Mouse (Mus musculus): ENCODE measurements around the gene Nup54. TPM values are rescaled to one million over a fixed set of nuclear protein-coding genes. Genes with fewer than 3 reads are reported as not detected.

Gene Nup54
- polyA plus RNA-seq (2015; fragmentation: Nextera tagmentation; extraction: Ambion mirVana), result 50.5 and 56.4 TPM in 2 replicates

DNA sequence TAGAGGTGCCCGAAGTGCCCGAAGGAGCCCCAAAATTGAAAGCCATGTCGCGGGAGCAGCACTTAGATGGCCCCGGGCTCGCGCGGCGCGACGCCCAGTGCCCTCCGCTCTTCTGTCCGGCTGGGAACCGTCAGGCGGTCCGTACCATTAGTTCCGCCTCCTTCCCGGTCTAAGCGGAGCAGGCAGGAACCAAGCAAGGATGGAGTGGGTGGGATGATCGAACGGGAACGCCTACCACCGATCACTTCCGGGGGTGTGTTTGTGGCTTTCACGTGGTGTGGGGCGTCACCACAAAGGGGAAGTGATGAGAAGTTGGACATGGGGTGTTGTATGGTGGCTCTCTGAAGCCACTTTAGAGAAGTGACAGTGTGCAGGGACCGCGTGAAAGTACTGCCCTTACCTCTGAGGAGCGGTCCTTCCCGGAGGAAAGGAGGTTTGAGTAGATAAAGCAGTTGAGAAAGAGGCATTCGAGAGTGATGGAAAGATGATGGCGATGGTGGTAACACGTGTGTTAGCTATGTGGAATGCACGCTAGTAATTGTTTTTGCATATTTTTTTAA is at the start of gene Nup54:
Gene Nup54 (minus strand): TSS at position 195 of the 560 bp plus-strand sequence.
- Histone ChIP-seq H3K4me3 (peak within 1 kb of the TSS; percentile 98), H3K27ac (peak within 1 kb of the TSS; percentile 84), H3K36me3 (replicated peaks) (no peaks in the 10 kb centered on the region), H3K4me1 (peaks cover 19% of the 10 kb centered on the region), H3K27me3 (replicated peaks) (no peaks in the 10 kb centered on the region), H3K4me2 (peak within 1 kb of the TSS; percentile 82), H3K9ac (peak within 1 kb of the TSS; percentile 97), H3K9me3 (no peaks in the 10 kb centered on the region)
- peak; percentile 100 for ATAC-seq (replicated peaks)
- under 1% methylated on average over 34 of the region's 34 CpGs for WGBS

DNA sequence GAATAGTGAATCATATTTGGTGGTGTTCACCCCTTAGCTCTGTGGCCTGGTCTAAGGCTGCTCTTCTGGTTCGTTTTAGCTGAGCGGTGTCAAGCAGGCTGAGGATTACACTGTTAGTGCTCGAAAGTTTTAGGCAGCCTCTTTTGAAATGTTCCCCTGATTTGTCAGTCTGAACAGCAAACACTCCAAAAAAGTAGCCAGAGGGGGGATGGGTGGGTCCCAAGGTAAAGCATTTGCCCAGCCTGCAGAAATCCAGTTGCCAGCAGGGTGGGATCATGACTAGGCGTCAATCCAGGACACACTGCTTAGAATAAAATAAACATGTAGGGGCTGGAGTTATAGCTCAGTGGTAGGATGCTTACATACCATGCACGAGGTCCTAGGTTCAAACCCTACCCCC is 37.8 kb upstream of the Nup54 start:
- Histone ChIP-seq H3K4me1 (no peaks in the 10 kb centered on the region), H3K36me3 (replicated peaks) (no peaks in the 10 kb centered on the region), H3K4me2 (no peak overlapping the region), H3K4me3 (no peak overlapping the region), H3K27me3 (replicated peaks) (no peaks in the 10 kb centered on the region), H3K9ac (no peak overlapping the region), H3K27ac (no peak overlapping the region), H3K9me3 (no peaks in the 10 kb centered on the region)
- 84% methylated on average over 5 of the region's 5 CpGs for WGBS
- ATAC-seq (replicated peaks), result no peak

DNA sequence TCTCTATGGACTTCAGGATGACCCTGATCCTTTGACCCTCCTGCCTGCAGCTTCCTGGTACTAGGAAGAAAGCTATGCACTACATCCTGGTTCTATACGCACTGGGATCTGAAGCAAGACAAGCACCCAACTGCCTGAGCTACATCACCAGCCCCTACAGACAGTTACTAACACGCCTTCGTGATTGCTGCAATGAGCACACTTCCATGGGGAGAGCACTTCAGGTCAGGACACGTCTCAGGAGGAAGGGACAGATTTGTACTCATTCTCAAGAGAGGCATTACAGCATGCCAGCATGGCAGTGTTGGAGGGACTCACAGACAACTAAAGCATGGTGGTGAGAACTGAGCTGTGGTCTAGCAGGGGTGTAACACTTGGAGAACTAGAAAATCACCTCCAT is 36.5 kb upstream of the Nup54 start:
- Histone ChIP-seq H3K9ac (no peak overlapping the region), H3K4me1 (no peaks in the 10 kb centered on the region), H3K9me3 (no peaks in the 10 kb centered on the region), H3K27me3 (replicated peaks) (no peaks in the 10 kb centered on the region), H3K4me2 (no peak overlapping the region), H3K4me3 (no peak overlapping the region), H3K36me3 (replicated peaks) (no peaks in the 10 kb centered on the region), H3K27ac (no peak overlapping the region)
- no peak for ATAC-seq (replicated peaks)
- 94% methylated on average over 4 of the region's 4 CpGs for WGBS

DNA sequence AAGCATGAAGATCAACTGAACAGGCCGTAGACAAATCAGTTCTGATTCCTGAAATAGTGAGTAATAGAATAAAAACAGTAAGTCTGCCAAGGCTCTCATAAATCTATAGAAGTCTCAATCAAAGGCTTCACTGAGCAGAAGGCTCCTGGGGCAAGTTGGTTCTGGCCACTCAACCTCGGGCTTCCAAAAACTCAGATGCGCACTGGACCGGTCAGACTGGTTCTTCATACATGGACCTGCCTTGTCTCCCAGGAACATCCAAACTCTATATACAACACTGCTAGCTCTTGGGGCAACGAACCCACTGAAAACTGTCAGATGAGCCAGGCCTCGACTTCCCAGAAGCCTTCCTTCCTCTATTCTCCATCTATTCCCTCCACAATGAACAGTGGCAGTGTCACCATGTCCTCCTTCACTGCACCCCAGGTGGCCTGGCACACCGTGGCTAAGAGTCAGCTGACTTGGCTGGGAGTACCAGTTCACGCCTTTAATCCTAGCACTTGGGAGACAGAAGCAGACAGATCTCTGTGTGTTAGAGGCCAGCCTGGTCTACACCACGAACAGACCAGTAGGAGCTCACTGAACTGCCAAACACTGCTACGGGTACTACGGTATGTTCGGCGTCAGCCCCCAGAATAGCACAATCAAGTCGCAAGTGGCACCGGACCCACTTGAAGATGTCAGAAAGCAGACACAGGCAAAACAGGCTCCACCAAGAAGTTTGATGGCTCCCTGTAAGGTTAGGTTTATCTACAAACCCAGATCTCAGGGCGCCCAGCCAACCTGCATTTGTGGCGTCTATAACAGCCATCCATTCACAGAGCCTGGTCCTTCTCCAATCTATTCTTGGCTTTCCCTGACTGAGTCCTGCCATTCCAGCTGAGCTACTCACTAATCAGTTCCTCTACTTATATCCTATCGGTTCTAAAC is 34.4 kb upstream of the Nup54 start:
- Histone ChIP-seq H3K36me3 (replicated peaks) (no peaks in the 10 kb centered on the region), H3K9me3 (no peaks in the 10 kb centered on the region), H3K27ac (no peak overlapping the region), H3K9ac (no peak overlapping the region), H3K4me1 (no peaks in the 10 kb centered on the region), H3K4me3 (no peak overlapping the region), H3K27me3 (replicated peaks) (no peaks in the 10 kb centered on the region), H3K4me2 (no peak overlapping the region)
- no peak for ATAC-seq (replicated peaks)
- 93% methylated on average over 18 of the region's 18 CpGs for WGBS

DNA sequence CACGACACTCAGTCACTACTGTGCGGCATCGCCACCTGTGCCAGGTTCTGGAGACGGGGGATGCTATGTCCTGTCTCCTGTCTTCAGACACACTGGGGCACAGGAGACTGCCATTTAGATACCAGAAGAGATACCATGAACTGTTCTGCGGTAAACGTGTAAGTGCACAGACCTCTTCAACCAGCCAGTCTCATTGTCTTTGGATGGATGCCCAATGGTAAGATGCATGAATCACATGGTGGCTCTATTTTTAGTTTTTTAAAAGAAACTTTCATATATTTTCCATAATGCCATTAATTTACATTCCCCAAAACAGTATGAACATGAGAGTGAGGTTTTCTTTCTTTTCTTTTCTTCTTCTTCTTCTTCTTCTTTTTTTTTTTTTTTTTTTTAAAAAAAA is 33.2 kb upstream of the Nup54 start:
- no peak overlapping the region for H3K9ac ChIP-seq
- no peaks in the 10 kb centered on the region for H3K9me3 ChIP-seq
- no peak overlapping the region for H3K27ac ChIP-seq
- H3K4me3 ChIP-seq, result no peak overlapping the region
- WGBS, result 98% methylated on average over 6 of the region's 6 CpGs
- H3K4me2 ChIP-seq, result no peak overlapping the region
- H3K4me1 ChIP-seq, result no peaks in the 10 kb centered on the region
- H3K36me3 ChIP-seq (replicated peaks), result no peaks in the 10 kb centered on the region
- no peak for ATAC-seq (replicated peaks)
- no peaks in the 10 kb centered on the region for H3K27me3 ChIP-seq (replicated peaks)

DNA sequence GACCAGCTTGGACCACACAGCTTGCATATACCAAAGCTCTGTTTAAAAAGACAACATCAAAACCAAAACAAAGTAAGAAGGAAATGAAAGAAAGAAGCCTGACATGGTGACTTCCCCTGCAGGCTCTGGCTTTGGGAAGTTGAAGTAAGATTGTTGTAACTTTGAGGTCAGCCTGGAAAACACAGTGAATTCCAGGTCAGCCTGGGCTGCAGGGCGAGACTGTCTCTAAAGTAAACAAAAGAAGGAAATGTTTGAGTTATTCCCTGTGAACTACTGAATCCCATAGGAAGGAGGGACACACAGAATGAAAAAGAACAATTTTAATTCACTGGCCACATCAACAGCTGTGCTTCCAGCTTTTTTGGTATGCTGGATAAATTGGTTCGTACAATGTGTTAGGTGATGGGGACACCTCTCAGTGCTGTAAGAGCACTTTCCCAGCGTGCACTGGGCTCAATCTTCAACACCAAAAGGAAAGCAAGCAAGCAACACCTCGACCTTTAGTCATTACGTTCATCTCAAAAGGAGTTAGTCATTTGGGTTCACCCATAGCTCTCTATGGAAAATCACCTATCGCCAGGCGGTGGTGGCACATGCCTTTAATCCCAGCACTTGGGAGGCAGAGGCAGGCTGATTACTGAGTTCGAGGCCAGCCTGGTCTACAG is 32.2 kb upstream of the Nup54 start:
- Histone ChIP-seq H3K4me1 (no peaks in the 10 kb centered on the region), H3K36me3 (replicated peaks) (no peaks in the 10 kb centered on the region), H3K4me3 (no peak overlapping the region), H3K27ac (no peak overlapping the region), H3K27me3 (replicated peaks) (no peaks in the 10 kb centered on the region), H3K4me2 (no peak overlapping the region), H3K9ac (no peak overlapping the region), H3K9me3 (no peaks in the 10 kb centered on the region)
- 87% methylated on average over 8 of the region's 8 CpGs for WGBS
- ATAC-seq (replicated peaks), result no peak

DNA sequence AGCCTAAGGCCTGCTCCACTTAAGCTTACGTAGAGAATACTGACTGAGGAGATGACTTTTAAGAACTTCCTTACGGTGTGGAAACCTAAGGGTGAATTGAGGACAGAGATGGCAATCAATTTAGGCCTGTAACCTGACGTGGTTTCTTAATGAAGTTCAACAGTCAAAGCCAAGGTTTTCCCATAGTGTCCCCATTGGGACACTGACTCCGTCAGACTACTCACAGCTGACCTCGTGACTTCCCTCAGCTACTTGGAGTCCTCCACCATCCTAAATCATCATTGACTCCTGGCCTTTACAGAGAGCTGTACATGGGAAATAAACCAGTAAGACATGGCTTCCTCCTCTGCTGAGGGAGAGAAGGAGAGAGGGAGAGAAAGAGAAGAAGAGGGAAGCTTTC is 30.5 kb upstream of the Nup54 start:
- Histone ChIP-seq H3K36me3 (replicated peaks) (peaks cover 3% of the 10 kb centered on the region; the same call in 1 of the 2 replicates), H3K27ac (no peak overlapping the region), H3K9ac (no peak overlapping the region), H3K4me3 (no peak overlapping the region), H3K4me2 (no peak overlapping the region), H3K4me1 (no peaks in the 10 kb centered on the region), H3K9me3 (no peaks in the 10 kb centered on the region), H3K27me3 (replicated peaks) (no peaks in the 10 kb centered on the region)
- 90% methylated on average over 5 of the region's 5 CpGs for WGBS
- ATAC-seq (replicated peaks), result no peak

DNA sequence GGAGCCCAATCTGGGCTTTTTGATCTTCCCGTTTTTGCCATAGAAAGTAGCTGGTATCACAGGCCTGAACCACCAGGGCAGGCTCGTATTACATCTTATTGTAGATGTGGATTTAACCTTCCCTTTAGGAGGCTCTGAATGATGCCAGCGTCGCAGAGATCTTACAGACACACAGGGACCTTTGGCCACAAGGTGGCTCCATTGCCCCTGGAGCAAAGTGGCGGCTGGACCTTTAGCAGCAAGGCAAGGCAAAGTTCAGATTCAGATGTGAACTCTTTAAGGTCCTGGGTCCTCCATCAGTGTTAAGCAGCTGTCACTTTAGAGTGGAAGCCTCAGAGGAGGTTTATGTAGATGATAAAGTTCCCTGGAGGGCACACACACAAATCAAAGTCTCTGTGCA is 26.3 kb upstream of the Nup54 start:
- Histone ChIP-seq H3K4me2 (no peak overlapping the region), H3K9ac (no peak overlapping the region), H3K9me3 (no peaks in the 10 kb centered on the region), H3K27me3 (replicated peaks) (no peaks in the 10 kb centered on the region), H3K4me1 (no peaks in the 10 kb centered on the region), H3K27ac (no peak overlapping the region), H3K36me3 (replicated peaks) (peaks cover 9% of the 10 kb centered on the region; the same call in 1 of the 2 replicates), H3K4me3 (no peak overlapping the region)
- WGBS, result 16% methylated on average over 5 of the region's 5 CpGs
- 0 out of 2 replicates have a peak, but pooled peaks have one; percentile 45 for ATAC-seq (replicated peaks)

DNA sequence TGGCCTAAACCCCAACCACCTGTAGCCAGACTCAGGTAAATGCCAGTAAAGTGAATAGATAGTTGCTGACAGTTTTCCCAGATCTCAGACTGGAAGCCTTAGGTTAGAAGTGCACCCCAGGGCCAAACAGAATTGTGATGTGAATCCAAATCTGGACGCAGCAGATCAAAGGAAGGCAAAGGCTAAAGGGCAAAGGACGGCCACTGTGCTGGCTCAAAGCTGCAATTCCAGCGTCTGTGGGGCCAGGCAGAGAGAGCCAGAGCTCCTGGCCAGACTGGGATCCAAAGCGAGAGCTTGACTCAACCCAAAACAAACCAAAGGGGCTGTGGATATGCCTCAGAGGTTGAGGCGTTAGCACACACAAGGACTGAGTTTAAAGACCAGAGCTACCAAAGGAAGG is 23.7 kb upstream of the Nup54 start:
- no peak overlapping the region for H3K27ac ChIP-seq
- peaks cover 17% of the 10 kb centered on the region; the same call in 1 of the 2 replicates for H3K36me3 ChIP-seq (replicated peaks)
- H3K27me3 ChIP-seq (replicated peaks), result no peaks in the 10 kb centered on the region
- H3K9ac ChIP-seq, result no peak overlapping the region
- 49% methylated on average over 5 of the region's 5 CpGs for WGBS
- H3K4me1 ChIP-seq, result no peaks in the 10 kb centered on the region
- H3K4me2 ChIP-seq, result no peak overlapping the region
- H3K9me3 ChIP-seq, result no peaks in the 10 kb centered on the region
- H3K4me3 ChIP-seq, result no peak overlapping the region
- ATAC-seq (replicated peaks), result no peak

DNA sequence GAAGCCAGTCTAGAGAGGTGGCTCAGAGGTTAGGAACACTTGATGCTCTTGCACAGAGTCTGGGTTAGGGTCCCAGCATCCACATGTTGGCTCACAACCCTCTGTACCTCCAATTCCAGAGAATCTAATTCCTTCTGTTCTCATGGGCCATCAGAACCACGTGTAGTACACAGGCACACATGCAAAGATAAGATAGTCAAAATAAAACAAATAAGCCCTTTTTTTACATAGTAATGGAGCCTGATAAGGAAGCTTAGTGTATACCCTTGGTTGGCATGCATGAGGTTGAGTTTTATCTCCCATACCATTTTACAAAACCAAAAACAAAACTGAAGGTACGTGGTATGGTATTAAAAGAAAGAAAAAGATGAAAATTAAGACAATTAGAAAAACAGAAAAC is 22.4 kb upstream of the Nup54 start:
- Histone ChIP-seq H3K9ac (no peak overlapping the region), H3K36me3 (replicated peaks) (peaks cover 28% of the 10 kb centered on the region; the same call in 1 of the 2 replicates), H3K27me3 (replicated peaks) (no peaks in the 10 kb centered on the region), H3K4me3 (no peak overlapping the region), H3K27ac (no peak overlapping the region), H3K4me2 (no peak overlapping the region), H3K9me3 (no peaks in the 10 kb centered on the region), H3K4me1 (no peaks in the 10 kb centered on the region)
- 86% methylated on average over 2 of the region's 2 CpGs for WGBS
- no peak for ATAC-seq (replicated peaks)

DNA sequence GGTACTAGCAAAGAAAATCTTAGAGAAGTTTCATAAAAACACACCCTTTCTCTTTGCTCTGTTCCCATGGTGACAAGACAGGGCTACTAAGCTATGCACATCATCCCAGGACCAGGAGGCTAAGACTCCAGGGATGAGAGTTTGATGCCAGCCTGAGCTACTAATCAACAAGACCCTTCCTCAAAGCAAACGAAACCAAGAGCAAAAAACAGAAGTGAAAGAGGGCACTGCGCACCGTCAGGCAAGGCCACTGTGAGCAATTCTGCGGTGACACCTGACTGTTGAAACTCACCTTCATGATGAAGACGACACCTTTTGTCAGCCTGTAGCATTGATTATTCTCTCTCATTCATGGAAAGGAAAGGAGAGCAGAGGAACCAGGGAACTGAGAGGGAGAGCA is 17.9 kb upstream of the Nup54 start:
- H3K36me3 ChIP-seq (replicated peaks), result peaks cover 49% of the 10 kb centered on the region
- H3K4me3 ChIP-seq, result no peak overlapping the region
- 94% methylated on average over 5 of the region's 5 CpGs for WGBS
- no peak overlapping the region for H3K9ac ChIP-seq
- no peak overlapping the region for H3K4me2 ChIP-seq
- no peak overlapping the region for H3K27ac ChIP-seq
- H3K27me3 ChIP-seq (replicated peaks), result no peaks in the 10 kb centered on the region
- no peak for ATAC-seq (replicated peaks)
- no peaks in the 10 kb centered on the region for H3K4me1 ChIP-seq
- no peaks in the 10 kb centered on the region for H3K9me3 ChIP-seq

DNA sequence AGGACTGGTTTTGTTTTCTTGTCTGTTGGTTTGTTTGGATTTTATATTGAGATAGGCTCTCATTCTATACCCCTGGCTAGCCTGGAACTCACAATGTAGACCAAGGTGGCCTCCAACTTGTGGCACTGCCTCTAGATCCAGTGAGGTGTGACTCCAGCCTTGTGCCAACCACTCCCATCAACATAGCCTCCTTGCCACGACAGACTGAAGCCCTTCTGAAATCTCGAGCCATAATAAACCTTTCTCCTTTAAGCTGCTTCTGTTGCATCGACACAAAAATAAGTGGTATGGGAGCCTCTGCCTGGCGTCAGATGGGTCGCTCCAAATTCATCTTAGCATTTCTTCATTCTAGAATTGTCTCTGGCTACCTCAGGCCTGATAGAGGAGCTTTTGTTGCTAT is 11.7 kb upstream of the Nup54 start:
- no peak overlapping the region for H3K9ac ChIP-seq
- no peak overlapping the region for H3K4me2 ChIP-seq
- no peak for ATAC-seq (replicated peaks)
- H3K4me1 ChIP-seq, result no peaks in the 10 kb centered on the region
- H3K4me3 ChIP-seq, result no peak overlapping the region
- H3K27me3 ChIP-seq (replicated peaks), result no peaks in the 10 kb centered on the region
- no peaks in the 10 kb centered on the region for H3K9me3 ChIP-seq
- H3K27ac ChIP-seq, result no peak overlapping the region
- H3K36me3 ChIP-seq (replicated peaks), result peaks cover 58% of the 10 kb centered on the region
- WGBS, result 94% methylated on average over 5 of the region's 5 CpGs

Measured in midbrain, embryonic 15.5 days (tissue).